Mouse (Mus musculus) MEL (cell line): ENCODE data around the gene Fam78b. TPM values are rescaled to one million over a fixed set of nuclear protein-coding genes. Genes with fewer than 3 reads are reported as not detected.

ENCODE experiments used
- DNase-seq: peaks from one replicate; pipeline ENCODE4 v3.0.0; 2011; ENCODE audit warnings: low read depth, low spot score
- H3K27ac ChIP-seq: 2 replicates; pipeline ENCODE4 v1.5.1; 2012; ENCODE audit warnings: low read depth, mild to moderate bottlenecking, control low read depth, low read length, moderate library complexity; ENCODE audit not compliant: control insufficient read depth
- H3K27me3 ChIP-seq, 2 experiments: fragments of 150-350 bp in 1 of 2; sonication (generic) in 1 of 2; 2 replicates each; pipeline ENCODE4 v1.6.1; 2012; ENCODE audit warnings: low read length in 2 of 2, mild to moderate bottlenecking in 2 of 2, improper control_type of control experiment in 1 of 2, moderate library complexity in 1 of 2; ENCODE audit not compliant: insufficient read depth in 2 of 2, control insufficient read depth in 1 of 2
- H3K36me3 ChIP-seq, 2 experiments: 2 replicates each; pipeline ENCODE4 v1.6.1; 2012 to 2014; ENCODE audit warnings: low read length in 2 of 2, improper control_type of control experiment in 1 of 2, inconsistent platforms in 1 of 2, mild to moderate bottlenecking in 1 of 2; ENCODE audit not compliant: insufficient read depth in 2 of 2, control insufficient read depth in 1 of 2
- H3K4me1 ChIP-seq, 2 experiments: fragments of 150-350 bp in 1 of 2; sonication (generic) in 1 of 2; 2 replicates each; pipeline ENCODE4 v1.6.1; 2012; ENCODE audit warnings: low read length in 2 of 2, improper control_type of control experiment in 1 of 2, mild to moderate bottlenecking in 1 of 2; ENCODE audit not compliant: insufficient read depth in 2 of 2, control insufficient read depth in 1 of 2
- H3K4me3 ChIP-seq, 2 experiments: fragments of 150-350 bp in 1 of 2; sonication (generic) in 1 of 2; 2 replicates each; pipeline ENCODE4 v1.5.1; 2012; ENCODE audit warnings: low read depth in 2 of 2, low read length in 2 of 2, mild to moderate bottlenecking in 2 of 2, moderate library complexity in 2 of 2, control low read depth in 1 of 2, improper control_type of control experiment in 1 of 2; ENCODE audit not compliant: control insufficient read depth in 1 of 2, insufficient read depth in 1 of 2
- H3K79me2 ChIP-seq: 2 replicates; pipeline ENCODE4 v1.6.1; 2012; ENCODE audit warnings: mild to moderate bottlenecking, low read length, moderate library complexity; ENCODE audit not compliant: control insufficient read depth, poor library complexity, insufficient read depth
- H3K9ac ChIP-seq: 2 replicates; pipeline ENCODE4 v1.6.1; 2012; ENCODE audit warnings: low read depth, mild to moderate bottlenecking, control low read depth, low read length, moderate library complexity; ENCODE audit not compliant: control insufficient read depth, poor library complexity, severe bottlenecking
- H3K9me3 ChIP-seq: fragments of 150-350 bp; sonication (generic); replicated peaks from 2 replicates; pipeline ENCODE4 v1.6.1; 2012; ENCODE audit warnings: mild to moderate bottlenecking, low read length, improper control_type of control experiment, moderate library complexity; ENCODE audit not compliant: insufficient read depth
- BHLHE40 ChIP-seq: IDR thresholded peaks from 2 replicates; pipeline ENCODE4 v1.6.1; 2012; ENCODE audit warnings: low read depth, mild to moderate bottlenecking, inconsistent platforms, low read length, improper control_type of control experiment, borderline replicate concordance
- CHD1 ChIP-seq: IDR thresholded peaks from 2 replicates; pipeline ENCODE4 v1.6.1; 2012; ENCODE audit warnings: low read depth, mild to moderate bottlenecking, inconsistent platforms, low read length, improper control_type of control experiment
- E2F4 ChIP-seq: IDR thresholded peaks from 2 replicates; pipeline ENCODE4 v1.6.1; 2011; ENCODE audit warnings: low read depth, low read length, improper control_type of control experiment, borderline replicate concordance
- ELF1 ChIP-seq: IDR thresholded peaks from 2 replicates; pipeline ENCODE4 v1.6.1; 2014; ENCODE audit warnings: low read depth, mild to moderate bottlenecking, inconsistent platforms, low read length, improper control_type of control experiment, moderate library complexity
- KAT2A ChIP-seq: conservative IDR thresholded peaks from 2 replicates; pipeline ENCODE4 v1.6.1; 2012; ENCODE audit warnings: low read depth, low read length, improper control_type of control experiment, inconsistent platforms
- MAFK ChIP-seq: IDR thresholded peaks from 2 replicates; pipeline ENCODE4 v1.6.1; 2011; ENCODE audit warnings: low read depth, mild to moderate bottlenecking, low read length, improper control_type of control experiment, borderline replicate concordance
- MAX ChIP-seq: IDR thresholded peaks from 2 replicates; pipeline ENCODE4 v1.6.1; 2011; ENCODE audit warnings: low read length, improper control_type of control experiment
- MXI1 ChIP-seq: IDR thresholded peaks from 2 replicates; pipeline ENCODE4 v1.6.1; 2011; ENCODE audit warnings: mild to moderate bottlenecking, low read depth, low read length, improper control_type of control experiment
- MYC ChIP-seq: IDR thresholded peaks from 2 replicates; pipeline ENCODE4 v1.6.1; 2011; ENCODE audit warnings: low read depth, mild to moderate bottlenecking, low read length, improper control_type of control experiment, moderate library complexity
- NELFE ChIP-seq: IDR thresholded peaks from 2 replicates; pipeline ENCODE4 v1.6.1; 2011; ENCODE audit warnings: low read depth, low read length, improper control_type of control experiment
- NRF1 ChIP-seq: IDR thresholded peaks from 2 replicates; pipeline ENCODE4 v1.6.1; 2014; ENCODE audit warnings: low read depth, mild to moderate bottlenecking, inconsistent platforms, low read length, improper control_type of control experiment, moderate library complexity; ENCODE audit not compliant: poor library complexity, insufficient read depth, severe bottlenecking
- RAD21 ChIP-seq: IDR thresholded peaks from 2 replicates; pipeline ENCODE4 v1.6.1; 2011; ENCODE audit warnings: mild to moderate bottlenecking, low read depth, low read length, improper control_type of control experiment
- RCOR1 ChIP-seq: IDR thresholded peaks from 2 replicates; pipeline ENCODE4 v1.6.1; 2012; ENCODE audit warnings: low read depth, mild to moderate bottlenecking, inconsistent platforms, low read length, improper control_type of control experiment
- TAL1 ChIP-seq: IDR thresholded peaks from 2 replicates; pipeline ENCODE4 v1.6.1; 2012; ENCODE audit warnings: mild to moderate bottlenecking, inconsistent platforms, low read length, moderate library complexity, mixed read lengths
- TBP ChIP-seq: IDR thresholded peaks from 2 replicates; pipeline ENCODE4 v1.8.0; 2011; ENCODE audit warnings: low read depth, low read length, improper control_type of control experiment
- TCF12 ChIP-seq: IDR thresholded peaks from 2 replicates; pipeline ENCODE4 v1.6.1; 2014; ENCODE audit warnings: low read depth, mild to moderate bottlenecking, inconsistent platforms, low read length, improper control_type of control experiment, moderate library complexity
- USF1 ChIP-seq: IDR thresholded peaks from 2 replicates; pipeline ENCODE4 v1.6.1; 2014; ENCODE audit warnings: low read depth, mild to moderate bottlenecking, inconsistent platforms, low read length, improper control_type of control experiment, moderate library complexity
- USF2 ChIP-seq, 2 experiments: IDR thresholded peaks; 2 replicates each; pipeline ENCODE4 v1.6.1; 2011 to 2012; ENCODE audit warnings: improper control_type of control experiment in 2 of 2, low read length in 2 of 2, borderline replicate concordance in 1 of 2, inconsistent platforms in 1 of 2, low read depth in 1 of 2, mild to moderate bottlenecking in 1 of 2; ENCODE audit not compliant: insufficient read depth in 1 of 2
- ZKSCAN1 ChIP-seq: IDR thresholded peaks from 2 replicates; pipeline ENCODE4 v1.6.1; 2012; ENCODE audit warnings: low read depth, mild to moderate bottlenecking, inconsistent platforms, low read length, improper control_type of control experiment, moderate library complexity
- ZMIZ1 ChIP-seq: IDR thresholded peaks from 2 replicates; pipeline ENCODE4 v1.6.1; 2012; ENCODE audit warnings: low read depth, mild to moderate bottlenecking, inconsistent platforms, low read length, improper control_type of control experiment, moderate library complexity
- polyA plus RNA-seq, 2 experiments: library from polyadenylated mRNA; stranded (reverse) in 1 of 2; unstranded in 1 of 2; fragments of >175 nt in 1 of 2; fragments of >200 nt in 1 of 2; gene quantifications; 2 replicates each; pipeline versions ENCODE4 v1.2.1 to v1.2.4; 2012; ENCODE audit warnings: low replicate concordance in 2 of 2, low read depth in 1 of 2; ENCODE audit not compliant: insufficient read length in 2 of 2, insufficient read depth in 1 of 2, missing spikeins in 1 of 2
- total RNA-seq: library from RNA; depleted of rRNA; stranded (reverse); fragments of 300-350 nt; gene quantifications from 2 replicates; pipeline ENCODE4 v1.2.3, GENCODE M21; 2012

Fam78b gene
- total and polyA plus RNA-seq, 3 experiments: not detected

DNA sequence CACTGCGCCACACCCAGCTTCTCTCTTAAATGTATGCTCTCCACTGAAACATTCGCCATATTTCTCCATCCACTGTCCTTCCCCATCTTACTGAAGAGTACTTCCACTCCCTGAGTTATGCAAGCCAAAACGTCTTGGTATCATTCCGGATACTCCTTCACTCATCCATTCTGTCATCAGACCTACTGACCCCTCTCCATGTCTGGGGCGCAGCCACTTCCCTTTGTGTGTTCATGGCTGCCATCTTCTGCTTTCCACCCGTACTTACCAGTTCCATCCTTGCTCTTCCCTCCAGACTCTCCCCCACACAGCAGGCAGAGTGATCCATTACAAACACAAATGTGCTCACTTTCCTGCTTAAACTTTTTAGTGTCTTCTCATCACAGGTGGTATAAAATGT lies 6.1 kb downstream of the Fam78b start:
- Histone ChIP-seq H3K36me3 (no peaks in the 10 kb centered on the region), H3K4me3 (no peak overlapping the region), H3K27me3 (no peaks in the 10 kb centered on the region), H3K9ac (no peak overlapping the region), H3K4me1 (no peaks in the 10 kb centered on the region), H3K9me3 (no peaks in the 10 kb centered on the region), H3K27ac (no peak overlapping the region), H3K79me2 (no peaks in the 10 kb centered on the region)
- TF ChIP-seq NRF1: no peak
- no peak for TF ChIP-seq ZMIZ1
- no peak for DNase-seq

DNA sequence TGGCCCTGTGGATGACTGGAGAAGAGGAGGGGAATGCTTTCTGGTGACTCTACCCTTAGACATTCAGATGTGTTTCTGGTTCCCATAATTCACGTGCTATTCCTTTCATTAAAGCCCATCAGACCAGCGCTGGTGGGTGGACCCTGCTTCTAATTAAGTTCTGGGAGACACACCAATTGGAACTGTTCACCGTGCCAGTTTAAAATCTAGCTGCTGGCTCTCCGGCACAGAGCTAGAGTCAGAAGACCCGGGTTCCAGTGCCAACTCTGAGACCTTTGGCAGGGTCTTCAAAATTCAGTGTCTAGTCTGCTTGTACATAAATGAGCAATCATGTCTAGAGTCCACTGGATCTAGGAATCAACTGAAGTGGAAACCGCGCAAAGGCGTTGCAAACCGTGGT lies 9.0 kb downstream of the Fam78b start:
- H3K4me3 ChIP-seq: no peak overlapping the region
- TF ChIP-seq E2F4 (no peak), MAX (no peak), MXI1 (no peak), CHD1 (no peak), NELFE (no peak), TBP (no peak), KAT2A (no peak), RCOR1 (no peak), TCF12 (no peak), USF2 (IDR thresholded peaks at IDR 0.05; ENCODE audit: borderline replicate concordance in 1 of 2, insufficient read depth in 1 of 2, low read depth in 1 of 2, low read length in 2 of 2) (no peak), ELF1 (no peak), BHLHE40 (no peak), TAL1 (no peak), ZMIZ1 (no peak), ZKSCAN1 (no peak), RAD21 (no peak), MYC (no peak), USF1 (no peak), NRF1 (no peak), MAFK (no peak)
- TF ChIP-seq, all 39 proteins: peak for 0
- H3K79me2 ChIP-seq: no peaks in the 10 kb centered on the region
- H3K9me3 ChIP-seq: no peaks in the 10 kb centered on the region
- no peaks in the 10 kb centered on the region for H3K36me3 ChIP-seq
- H3K9ac ChIP-seq: no peak overlapping the region
- no peak overlapping the region for H3K27ac ChIP-seq
- no peak for DNase-seq
- H3K4me1 ChIP-seq: no peaks in the 10 kb centered on the region
- H3K27me3 ChIP-seq: no peaks in the 10 kb centered on the region
